Mouse (Mus musculus): Measurements from ENCODE around the gene Dbndd2. TPM values are rescaled to one million over a fixed set of nuclear protein-coding genes. Genes with fewer than 3 reads are reported as not detected.
A peak's percentile ranks its signal among the peaks of the same experiment; 100 is the strongest.

Gene Dbndd2
- total and polyA plus RNA-seq, 2 experiments: 8.1 to 9.5 TPM

DNA sequence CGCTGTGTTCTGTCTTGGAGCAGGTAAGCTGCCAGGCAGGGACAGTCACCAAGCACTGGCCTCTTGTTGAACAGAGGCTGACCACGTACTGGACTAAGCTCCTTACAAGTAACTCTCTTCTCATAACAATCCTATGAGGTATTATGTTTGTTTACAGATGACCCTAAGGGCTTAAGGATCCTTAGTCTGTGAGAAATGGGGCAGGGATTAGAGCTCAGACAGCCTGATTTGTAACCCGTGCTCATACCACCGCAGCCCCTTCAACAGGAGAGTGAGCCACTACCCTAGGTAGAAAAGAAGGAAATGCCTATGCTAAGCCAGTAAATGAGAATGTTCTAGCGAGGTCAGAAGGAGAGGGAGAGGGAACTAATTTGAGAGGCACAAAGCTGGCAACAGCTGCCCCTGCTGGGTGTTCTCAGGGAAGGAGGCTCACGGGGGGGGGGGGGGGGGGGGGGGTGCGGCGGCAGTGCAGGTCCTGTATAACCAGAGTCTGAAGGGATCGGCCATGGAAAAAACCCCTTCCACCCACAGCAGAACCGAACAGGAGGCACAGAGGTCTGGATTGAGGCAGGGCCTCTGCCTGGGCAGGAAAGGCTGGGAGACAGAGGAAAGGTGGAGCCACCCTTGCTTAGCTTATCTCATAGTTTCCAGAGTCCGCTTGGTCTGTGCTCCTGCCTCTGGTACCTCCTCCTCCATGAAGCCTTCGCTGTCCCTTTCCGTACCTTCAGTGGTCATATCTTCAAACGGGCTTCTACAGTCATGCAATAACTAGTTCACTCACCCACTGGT lies 26.4 kb downstream of the Dbndd2 start:
- Histone ChIP-seq H3K79me2 (ENCODE audit: control insufficient read depth, insufficient read depth, low read length) (no peaks in the 10 kb centered on the region), H3K27me3 (ENCODE audit: control insufficient read depth, insufficient read depth, low read length) (no peaks in the 10 kb centered on the region), H3K27ac (replicated peaks; ENCODE audit: insufficient read depth, low read depth, low read length) (no peak overlapping the region), H3K4me1 (ENCODE audit: control insufficient read depth, insufficient read depth, low read length) (peaks cover 2% of the 10 kb centered on the region), H3K9ac (ENCODE audit: low read depth, low read length) (no peak overlapping the region), H3K4me3 (ENCODE audit: insufficient read depth, low read depth, low read length) (no peak overlapping the region), H3K36me3 (ENCODE audit: control insufficient read depth, insufficient read depth, low read length) (no peaks in the 10 kb centered on the region)
- no peak for DNase-seq (ENCODE audit: extremely low read depth, low read depth, low spot score)
- 74% methylated on average over 12 of the region's 14 CpGs for WGBS
- TF ChIP-seq CTCF (IDR thresholded peaks at IDR 0.05; ENCODE audit: low read depth, low read length) (no peak), POLR2A (IDR thresholded peaks at IDR 0.05; ENCODE audit: extremely low read depth, insufficient read depth, low read length) (no peak)

DNA sequence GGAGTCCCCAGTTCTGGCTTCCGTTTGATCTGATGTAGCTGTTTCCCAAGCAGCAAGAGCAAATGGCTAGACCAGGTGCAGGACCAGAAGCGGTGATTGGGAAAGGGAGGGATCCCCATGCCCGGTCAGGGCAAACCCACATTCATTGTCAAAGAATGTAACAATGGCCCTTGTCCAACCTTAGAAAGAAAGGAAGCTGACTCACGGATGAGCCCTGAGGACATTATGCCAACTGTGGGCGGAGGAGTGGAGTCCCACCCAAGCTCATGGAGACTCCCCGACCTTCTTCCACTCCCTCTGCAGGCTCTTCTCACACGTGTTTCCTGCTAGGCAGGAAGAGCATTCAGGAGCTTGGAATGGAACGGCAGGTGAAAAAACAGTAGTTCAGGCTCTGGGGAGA lies 27.5 kb downstream of the Dbndd2 start:
- Histone ChIP-seq H3K27me3 (ENCODE audit: control insufficient read depth, insufficient read depth, low read length) (no peaks in the 10 kb centered on the region), H3K27ac (replicated peaks; ENCODE audit: insufficient read depth, low read depth, low read length) (no peak overlapping the region), H3K9ac (ENCODE audit: low read depth, low read length) (no peak overlapping the region), H3K4me1 (ENCODE audit: control insufficient read depth, insufficient read depth, low read length) (peaks cover 2% of the 10 kb centered on the region), H3K79me2 (ENCODE audit: control insufficient read depth, insufficient read depth, low read length) (no peaks in the 10 kb centered on the region), H3K36me3 (ENCODE audit: control insufficient read depth, insufficient read depth, low read length) (no peaks in the 10 kb centered on the region), H3K4me3 (ENCODE audit: insufficient read depth, low read depth, low read length) (no peak overlapping the region)
- 76% methylated on average over 8 of the region's 8 CpGs for WGBS
- TF ChIP-seq POLR2A (IDR thresholded peaks at IDR 0.05; ENCODE audit: extremely low read depth, insufficient read depth, low read length): no peak
- TF ChIP-seq CTCF (IDR thresholded peaks at IDR 0.05; ENCODE audit: low read depth, low read length): no peak
- DNase-seq (ENCODE audit: extremely low read depth, low read depth, low spot score): no peak

DNA sequence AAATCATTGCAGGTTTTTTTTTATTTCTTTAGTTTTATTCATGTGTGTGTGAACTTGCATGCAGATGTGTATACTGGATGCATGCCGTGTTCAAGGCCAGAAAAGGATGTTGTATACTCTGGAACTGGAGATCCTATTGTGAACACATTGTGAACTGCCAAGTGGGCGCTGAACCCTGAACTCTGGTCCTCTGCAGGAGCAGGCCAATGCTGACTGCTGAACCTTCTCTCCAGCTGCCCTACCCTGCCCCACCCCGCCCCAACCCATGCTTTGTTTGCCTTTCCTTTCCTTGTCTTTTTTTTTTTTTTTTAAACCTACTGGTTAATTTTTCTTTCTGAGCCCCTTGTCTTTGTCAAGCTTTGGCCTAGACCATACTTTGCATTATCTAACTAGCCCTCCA lies 29.0 kb downstream of the Dbndd2 start:
- Histone ChIP-seq H3K4me1 (ENCODE audit: control insufficient read depth, insufficient read depth, low read length) (peaks cover 2% of the 10 kb centered on the region), H3K27ac (replicated peaks; ENCODE audit: insufficient read depth, low read depth, low read length) (no peak overlapping the region), H3K4me3 (ENCODE audit: insufficient read depth, low read depth, low read length) (no peak overlapping the region), H3K27me3 (ENCODE audit: control insufficient read depth, insufficient read depth, low read length) (no peaks in the 10 kb centered on the region), H3K79me2 (ENCODE audit: control insufficient read depth, insufficient read depth, low read length) (no peaks in the 10 kb centered on the region), H3K36me3 (ENCODE audit: control insufficient read depth, insufficient read depth, low read length) (no peaks in the 10 kb centered on the region), H3K9ac (ENCODE audit: low read depth, low read length) (no peak overlapping the region)
- TF ChIP-seq POLR2A (IDR thresholded peaks at IDR 0.05; ENCODE audit: extremely low read depth, insufficient read depth, low read length): no peak
- TF ChIP-seq CTCF (IDR thresholded peaks at IDR 0.05; ENCODE audit: low read depth, low read length): no peak
- DNase-seq (ENCODE audit: extremely low read depth, low read depth, low spot score): peak; percentile 95
- WGBS: 25% methylated on average over 2 of the region's 3 CpGs

DNA sequence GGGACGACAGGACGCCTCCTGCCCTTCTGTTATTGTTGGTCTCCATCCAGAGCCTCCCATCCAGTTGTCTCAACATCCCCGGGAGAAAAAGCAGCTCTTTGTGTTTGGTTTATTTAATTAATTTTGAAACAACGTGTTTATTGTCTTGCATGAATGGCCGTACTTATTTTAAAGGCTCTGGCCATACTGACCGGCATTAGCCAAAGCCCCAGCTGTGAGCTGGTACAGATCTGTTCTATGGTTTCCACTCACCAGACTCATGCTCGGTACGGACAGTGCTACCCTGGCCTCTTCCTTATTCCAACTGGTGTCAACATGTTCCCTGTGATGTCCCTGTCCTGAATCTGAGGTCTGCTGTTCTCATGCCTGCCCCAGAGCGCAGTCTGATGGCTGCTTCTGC lies 30.0 kb downstream of the Dbndd2 start:
- no peaks in the 10 kb centered on the region for H3K27me3 ChIP-seq (ENCODE audit: control insufficient read depth, insufficient read depth, low read length)
- peaks cover 2% of the 10 kb centered on the region for H3K4me1 ChIP-seq (ENCODE audit: control insufficient read depth, insufficient read depth, low read length)
- 95% methylated on average over 9 of the region's 9 CpGs for WGBS
- H3K36me3 ChIP-seq (ENCODE audit: control insufficient read depth, insufficient read depth, low read length): no peaks in the 10 kb centered on the region
- H3K79me2 ChIP-seq (ENCODE audit: control insufficient read depth, insufficient read depth, low read length): no peaks in the 10 kb centered on the region
- DNase-seq (ENCODE audit: extremely low read depth, low read depth, low spot score): no peak
- TF ChIP-seq CTCF (IDR thresholded peaks at IDR 0.05; ENCODE audit: low read depth, low read length): no peak
- TF ChIP-seq POLR2A (IDR thresholded peaks at IDR 0.05; ENCODE audit: extremely low read depth, insufficient read depth, low read length): no peak
- no peak overlapping the region for H3K27ac ChIP-seq (replicated peaks; ENCODE audit: insufficient read depth, low read depth, low read length)
- H3K4me3 ChIP-seq (ENCODE audit: insufficient read depth, low read depth, low read length): no peak overlapping the region
- H3K9ac ChIP-seq (ENCODE audit: low read depth, low read length): no peak overlapping the region

DNA sequence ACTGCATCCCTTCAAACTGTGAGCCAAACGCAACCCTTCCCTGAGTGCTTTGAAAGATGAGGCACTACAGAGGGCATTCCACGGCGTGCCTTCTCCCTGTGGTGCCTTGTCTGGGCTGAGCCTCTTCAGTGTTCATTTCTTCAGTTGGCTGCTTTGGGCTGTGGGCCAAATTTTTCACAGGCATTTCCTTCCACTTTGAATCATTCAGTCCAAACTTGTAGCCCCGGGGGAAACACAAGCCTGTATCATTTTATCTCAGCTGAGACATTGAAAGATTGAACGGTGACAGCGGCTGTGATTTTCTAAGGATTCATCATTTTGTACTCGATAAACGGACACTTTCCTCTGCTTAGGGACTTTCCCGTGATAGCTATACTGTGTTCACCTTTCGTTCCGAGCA lies 30.7 kb downstream of the Dbndd2 start:
- no peak for TF ChIP-seq CTCF (IDR thresholded peaks at IDR 0.05; ENCODE audit: low read depth, low read length)
- Histone ChIP-seq H3K36me3 (ENCODE audit: control insufficient read depth, insufficient read depth, low read length) (no peaks in the 10 kb centered on the region), H3K4me3 (ENCODE audit: insufficient read depth, low read depth, low read length) (no peak overlapping the region), H3K9ac (ENCODE audit: low read depth, low read length) (no peak overlapping the region), H3K27me3 (ENCODE audit: control insufficient read depth, insufficient read depth, low read length) (no peaks in the 10 kb centered on the region), H3K79me2 (ENCODE audit: control insufficient read depth, insufficient read depth, low read length) (no peaks in the 10 kb centered on the region), H3K27ac (replicated peaks; ENCODE audit: insufficient read depth, low read depth, low read length) (no peak overlapping the region), H3K4me1 (ENCODE audit: control insufficient read depth, insufficient read depth, low read length) (peaks cover 2% of the 10 kb centered on the region)
- 92% methylated on average over 11 of the region's 11 CpGs for WGBS
- no peak for DNase-seq (ENCODE audit: extremely low read depth, low read depth, low spot score)

DNA sequence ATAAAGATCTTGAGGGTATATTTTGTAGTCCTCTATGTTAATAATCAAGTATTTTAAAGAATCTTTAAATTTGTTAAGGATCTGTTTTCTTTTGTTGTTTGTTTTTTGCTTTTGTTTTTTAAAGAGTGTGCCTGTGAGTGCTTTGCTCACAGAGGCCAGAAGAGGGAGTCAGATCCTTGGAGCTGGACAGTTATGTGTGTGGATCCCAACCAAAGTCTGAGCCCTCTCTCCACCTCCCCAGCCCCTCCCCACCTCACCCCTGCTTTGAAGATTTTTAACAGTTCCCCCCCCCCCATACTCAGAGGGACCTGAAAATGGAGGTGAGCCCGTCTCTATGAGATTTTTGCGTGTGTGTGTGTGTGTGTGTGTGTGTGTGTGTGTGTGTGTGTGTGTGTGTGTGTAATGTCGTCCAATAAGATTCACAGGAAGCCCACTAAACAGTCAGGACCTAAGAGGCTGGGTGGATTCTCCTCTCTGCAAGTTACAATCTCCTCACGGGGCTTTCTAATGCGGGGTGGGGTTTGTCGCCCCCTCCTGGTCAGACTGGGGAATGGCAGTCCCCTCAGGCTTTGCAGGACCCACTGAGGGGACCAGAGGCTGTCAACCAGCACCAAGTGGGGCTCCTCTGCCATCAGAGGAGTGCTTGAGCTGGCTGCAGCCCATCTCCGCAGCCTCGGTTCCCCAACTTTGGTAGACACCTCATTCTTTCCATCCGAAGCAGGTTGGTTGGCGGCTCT lies 31.7 kb downstream of the Dbndd2 start:
- 38% methylated on average over 10 of the region's 10 CpGs for WGBS
- peaks cover under 1% of the 10 kb centered on the region for H3K4me1 ChIP-seq (ENCODE audit: control insufficient read depth, insufficient read depth, low read length)
- no peak for TF ChIP-seq POLR2A (IDR thresholded peaks at IDR 0.05; ENCODE audit: extremely low read depth, insufficient read depth, low read length)
- peak; percentile 93 for TF ChIP-seq CTCF (IDR thresholded peaks at IDR 0.05; ENCODE audit: low read depth, low read length)
- no peaks in the 10 kb centered on the region for H3K27me3 ChIP-seq (ENCODE audit: control insufficient read depth, insufficient read depth, low read length)
- no peak overlapping the region for H3K9ac ChIP-seq (ENCODE audit: low read depth, low read length)
- H3K79me2 ChIP-seq (ENCODE audit: control insufficient read depth, insufficient read depth, low read length): no peaks in the 10 kb centered on the region
- H3K27ac ChIP-seq (replicated peaks; ENCODE audit: insufficient read depth, low read depth, low read length): no peak overlapping the region
- no peaks in the 10 kb centered on the region for H3K36me3 ChIP-seq (ENCODE audit: control insufficient read depth, insufficient read depth, low read length)
- no peak for DNase-seq (ENCODE audit: extremely low read depth, low read depth, low spot score)
- H3K4me3 ChIP-seq (ENCODE audit: insufficient read depth, low read depth, low read length): no peak overlapping the region

All from liver, adult 2 months (tissue).